Mouse (Mus musculus): Measurements from ENCODE around the gene Fam71a.

DNA sequence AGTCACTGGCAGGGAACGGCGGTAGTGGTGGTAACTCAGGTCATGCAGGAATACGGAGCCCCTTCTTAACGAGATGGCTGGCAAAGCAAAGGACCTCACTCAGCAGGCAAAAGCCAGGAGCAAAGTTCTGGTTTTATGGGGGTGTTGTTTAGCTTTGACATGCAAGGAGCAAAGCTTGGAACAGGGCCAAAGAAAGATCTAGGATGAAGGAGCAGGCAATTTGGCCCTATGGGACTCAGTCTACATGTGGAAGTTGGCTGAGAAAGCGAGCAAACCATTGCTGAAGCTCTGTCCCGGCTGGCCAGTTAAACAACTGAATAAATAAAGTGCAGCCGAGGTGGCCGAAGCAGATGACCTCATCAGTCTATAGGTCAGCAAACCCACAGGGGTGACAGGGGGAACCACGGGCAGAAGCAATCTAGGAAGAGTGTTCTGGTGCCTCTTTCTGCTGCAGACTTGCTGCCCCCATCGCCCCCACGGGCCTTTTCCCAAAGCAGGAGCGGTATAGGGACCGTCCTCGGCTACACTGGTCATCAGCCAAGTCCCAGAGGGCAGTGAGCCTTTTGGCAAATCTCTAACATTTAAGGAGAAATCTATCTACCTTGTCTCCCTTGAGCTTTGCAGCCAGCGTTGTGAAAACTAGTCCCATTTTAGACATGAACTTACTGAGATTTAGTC lies 14.0 kb upstream of the Fam71a start:
- no peak for TF ChIP-seq CTCF (conservative IDR thresholded peaks at IDR 0.05; ENCODE audit: low read length)
- TF ChIP-seq POU5F1 (IDR thresholded peaks at IDR 0.05; ENCODE audit: borderline replicate concordance, low read length): no peak

Data from E14TG2a.4 (cell line).